Mouse (Mus musculus): ENCODE measurements at regions not wholly inside any gene's neighbourhood (a gene's known extent, or its start where the extent isn't known, plus 50 kb on each side); places are given as distances from the start of the nearest gene placed in this dataset.

GRCm38 (mm10) chr5:101236163-101236693 lies 390.7 kb downstream of the Gpat3 start:
- H3K27ac ChIP-seq (replicated peaks): no peak overlapping the region
- H3K4me3 ChIP-seq: no peak overlapping the region
- no peaks in the 10 kb centered on the region for H3K36me3 ChIP-seq (replicated peaks)
- no peaks in the 10 kb centered on the region for H3K9me3 ChIP-seq
- 77% methylated on average over 9 of the region's 9 CpGs for whole genome bisulfite sequencing
- DNase-seq (ENCODE audit: low spot score): no peak
- H3K27me3 ChIP-seq (replicated peaks; ENCODE audit: low read depth, poor library complexity, severe bottlenecking): no peaks in the 10 kb centered on the region
- 0 out of 2 replicates have a peak, but pooled peaks cover 4% of the 10 kb centered on the region for H3K4me1 ChIP-seq

GRCm38 (mm10) chr5:101222390-101222789 lies 376.9 kb downstream of the Gpat3 start:
- H3K27ac ChIP-seq (replicated peaks): no peak overlapping the region
- no peaks in the 10 kb centered on the region for H3K27me3 ChIP-seq (replicated peaks; ENCODE audit: low read depth, poor library complexity, severe bottlenecking)
- H3K4me3 ChIP-seq: no peak overlapping the region
- WGBS: 91% methylated on average over 10 of the region's 10 CpGs
- H3K4me1 ChIP-seq: no peaks in the 10 kb centered on the region
- DNase-seq (ENCODE audit: low spot score): no peak
- H3K36me3 ChIP-seq (replicated peaks): no peaks in the 10 kb centered on the region
- no peaks in the 10 kb centered on the region for H3K9me3 ChIP-seq

DNA sequence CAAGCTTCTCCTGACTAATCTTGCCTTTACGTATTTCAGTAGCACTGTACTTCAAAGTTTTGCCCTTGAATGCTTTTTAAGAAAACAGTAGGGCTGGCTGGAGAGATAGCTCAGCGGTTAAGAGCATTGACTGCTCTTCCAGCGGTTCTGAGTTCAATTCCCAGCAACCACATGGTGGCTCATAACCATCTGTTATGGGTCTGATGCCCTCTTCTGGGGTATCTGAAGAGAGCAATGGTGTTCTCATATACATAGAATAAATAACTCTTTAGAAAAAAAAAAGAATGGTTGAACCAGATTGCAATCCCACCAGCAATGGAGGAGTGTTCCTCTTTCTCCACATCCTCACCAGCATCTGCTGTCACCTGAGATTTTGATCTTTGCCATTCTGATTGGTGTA lies 372.6 kb downstream of the Gpat3 start:
- Histone ChIP-seq H3K27me3 (replicated peaks; ENCODE audit: low read depth, poor library complexity, severe bottlenecking) (no peaks in the 10 kb centered on the region), H3K4me3 (no peak overlapping the region), H3K9me3 (no peaks in the 10 kb centered on the region), H3K36me3 (replicated peaks) (no peaks in the 10 kb centered on the region), H3K27ac (replicated peaks) (no peak overlapping the region), H3K4me1 (no peaks in the 10 kb centered on the region)
- 89% methylated on average over 3 of the region's 3 CpGs for WGBS
- no peak for DNase-seq (ENCODE audit: low spot score)

DNA sequence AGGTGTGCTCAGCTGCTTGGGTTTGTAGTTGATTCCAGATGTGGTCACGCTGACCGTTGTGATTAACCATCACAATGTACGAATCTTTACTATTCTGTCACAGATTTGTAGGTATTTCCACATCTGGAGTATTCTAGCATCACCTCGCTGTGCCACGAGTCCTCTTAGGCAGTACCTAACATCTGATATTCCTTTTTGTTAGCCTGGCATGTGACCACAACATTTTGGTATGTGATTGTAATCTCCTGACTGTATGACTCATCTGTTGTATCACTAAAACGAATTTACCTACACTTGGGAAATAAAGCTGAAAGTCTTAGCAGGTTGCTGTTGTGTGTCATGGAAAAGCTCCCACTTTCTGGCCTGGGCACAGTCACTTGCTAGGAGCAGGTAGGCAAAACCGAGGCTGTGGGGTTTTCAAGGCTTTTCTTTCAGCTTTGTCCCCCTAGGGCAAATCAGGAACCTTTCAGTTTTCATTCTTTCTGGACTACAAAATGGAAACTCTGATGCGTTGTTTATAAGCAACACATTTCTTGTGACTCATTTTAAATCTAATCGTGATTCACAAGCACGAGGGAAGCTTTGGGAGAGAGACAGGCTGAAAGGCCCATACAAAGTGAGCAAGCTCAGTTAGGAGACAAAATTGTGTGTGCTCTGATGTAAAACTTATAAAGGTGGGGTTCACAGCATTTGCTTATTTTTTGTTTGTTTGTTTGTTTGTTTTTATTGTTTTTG lies 371.5 kb downstream of the Gpat3 start:
- Histone ChIP-seq H3K36me3 (replicated peaks) (no peaks in the 10 kb centered on the region), H3K4me1 (no peaks in the 10 kb centered on the region), H3K27me3 (replicated peaks; ENCODE audit: low read depth, poor library complexity, severe bottlenecking) (no peaks in the 10 kb centered on the region), H3K4me3 (no peak overlapping the region), H3K27ac (replicated peaks) (no peak overlapping the region), H3K9me3 (no peaks in the 10 kb centered on the region)
- no peak for DNase-seq (ENCODE audit: low spot score)
- WGBS: 86% methylated on average over 10 of the region's 10 CpGs

- H3K27ac ChIP-seq (replicated peaks): no peak overlapping the region
- no peaks in the 10 kb centered on the region for H3K27me3 ChIP-seq (replicated peaks; ENCODE audit: low read depth, poor library complexity, severe bottlenecking)
- WGBS: 88% methylated on average over 4 of the region's 4 CpGs
- no peak overlapping the region for H3K4me3 ChIP-seq
- H3K36me3 ChIP-seq (replicated peaks): no peaks in the 10 kb centered on the region
- no peak for DNase-seq (ENCODE audit: low spot score)
- no peaks in the 10 kb centered on the region for H3K4me1 ChIP-seq
- H3K9me3 ChIP-seq: no peaks in the 10 kb centered on the region
Measured at GRCm38 (mm10) chr5:101211974-101212373, 366.5 kb downstream of the Gpat3 start.

DNA sequence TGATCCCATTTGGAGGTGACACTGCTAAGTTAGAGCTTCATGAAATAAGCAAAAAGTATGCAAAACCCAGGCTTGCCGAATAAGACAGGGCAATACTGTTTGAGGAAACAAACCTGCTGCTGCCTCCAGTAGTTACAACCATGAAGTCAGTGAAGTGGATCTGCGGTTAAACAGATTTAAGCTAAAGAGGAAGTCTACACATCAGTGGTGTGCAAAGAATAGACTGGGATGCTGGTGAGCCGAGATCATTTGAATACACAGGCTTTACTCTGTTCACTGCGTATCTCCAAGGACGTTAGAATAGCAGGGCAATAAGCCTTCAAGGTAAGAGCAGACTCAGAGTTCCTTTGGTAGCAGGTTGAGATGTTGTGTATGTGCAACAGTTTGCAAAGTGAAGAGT lies 362.6 kb downstream of the Gpat3 start:
- H3K27me3 ChIP-seq (replicated peaks; ENCODE audit: low read depth, poor library complexity, severe bottlenecking): no peaks in the 10 kb centered on the region
- H3K27ac ChIP-seq (replicated peaks): no peak overlapping the region
- no peaks in the 10 kb centered on the region for H3K36me3 ChIP-seq (replicated peaks)
- 0 out of 2 replicates have a peak, but pooled peaks cover 2% of the 10 kb centered on the region for H3K9me3 ChIP-seq
- 89% methylated on average over 5 of the region's 5 CpGs for WGBS
- H3K4me1 ChIP-seq: no peaks in the 10 kb centered on the region
- DNase-seq (ENCODE audit: low spot score): no peak
- no peak overlapping the region for H3K4me3 ChIP-seq

- DNase-seq (ENCODE audit: low spot score): no peak
- WGBS: 80% methylated on average over 4 of the region's 4 CpGs
- no peak overlapping the region for H3K27ac ChIP-seq (replicated peaks)
- 0 out of 2 replicates have a peak, but pooled peaks cover 4% of the 10 kb centered on the region for H3K4me1 ChIP-seq
- H3K4me3 ChIP-seq: no peak overlapping the region
- H3K9me3 ChIP-seq: no peaks in the 10 kb centered on the region
- H3K27me3 ChIP-seq (replicated peaks; ENCODE audit: low read depth, poor library complexity, severe bottlenecking): no peaks in the 10 kb centered on the region
- no peaks in the 10 kb centered on the region for H3K36me3 ChIP-seq (replicated peaks)
Measured at GRCm38 (mm10) chr5:101195501-101195900, 350.0 kb downstream of the Gpat3 start.

DNA sequence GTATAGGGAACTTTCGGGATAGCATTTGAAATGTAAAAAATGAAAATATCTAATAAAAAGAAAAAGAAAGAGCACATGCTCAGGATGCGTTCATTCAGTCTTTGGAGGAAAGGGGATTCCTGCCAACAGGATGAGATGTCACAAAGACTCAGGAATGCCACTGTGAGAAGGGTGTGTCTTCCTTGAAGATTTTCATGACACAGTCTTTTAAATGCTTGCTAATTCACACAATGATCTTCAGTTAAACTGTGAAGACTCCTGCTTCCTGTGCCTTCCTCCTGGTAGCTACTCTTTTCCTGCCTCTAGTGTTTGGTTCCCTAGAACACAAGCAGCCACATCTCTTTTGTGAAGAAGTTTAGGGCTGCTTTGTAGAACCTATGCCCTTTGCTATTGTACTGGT lies 345.5 kb downstream of the Gpat3 start:
- DNase-seq (ENCODE audit: low spot score): no peak
- no peaks in the 10 kb centered on the region for H3K36me3 ChIP-seq (replicated peaks)
- no peaks in the 10 kb centered on the region for H3K27me3 ChIP-seq (replicated peaks; ENCODE audit: low read depth, poor library complexity, severe bottlenecking)
- H3K4me1 ChIP-seq: no peaks in the 10 kb centered on the region
- no peak overlapping the region for H3K27ac ChIP-seq (replicated peaks)
- H3K9me3 ChIP-seq: no peaks in the 10 kb centered on the region
- no peak overlapping the region for H3K4me3 ChIP-seq
- WGBS: 86% methylated on average over 2 of the region's 2 CpGs

GRCm38 (mm10) chr5:101173183-101173582 lies 327.7 kb downstream of the Gpat3 start:
- H3K4me3 ChIP-seq: no peak overlapping the region
- no peaks in the 10 kb centered on the region for H3K36me3 ChIP-seq (replicated peaks)
- 91% methylated on average over 9 of the region's 9 CpGs for WGBS
- H3K4me1 ChIP-seq: no peaks in the 10 kb centered on the region
- H3K27ac ChIP-seq (replicated peaks): no peak overlapping the region
- H3K27me3 ChIP-seq (replicated peaks; ENCODE audit: low read depth, poor library complexity, severe bottlenecking): no peaks in the 10 kb centered on the region
- no peaks in the 10 kb centered on the region for H3K9me3 ChIP-seq
- no peak for DNase-seq (ENCODE audit: low spot score)

GRCm38 (mm10) chr5:101172782-101173181 lies 327.3 kb downstream of the Gpat3 start:
- DNase-seq (ENCODE audit: low spot score): no peak
- no peak overlapping the region for H3K27ac ChIP-seq (replicated peaks)
- no peak overlapping the region for H3K4me3 ChIP-seq
- H3K27me3 ChIP-seq (replicated peaks; ENCODE audit: low read depth, poor library complexity, severe bottlenecking): no peaks in the 10 kb centered on the region
- H3K9me3 ChIP-seq: no peaks in the 10 kb centered on the region
- no peaks in the 10 kb centered on the region for H3K36me3 ChIP-seq (replicated peaks)
- WGBS: 91% methylated on average over 10 of the region's 10 CpGs
- H3K4me1 ChIP-seq: no peaks in the 10 kb centered on the region

DNA sequence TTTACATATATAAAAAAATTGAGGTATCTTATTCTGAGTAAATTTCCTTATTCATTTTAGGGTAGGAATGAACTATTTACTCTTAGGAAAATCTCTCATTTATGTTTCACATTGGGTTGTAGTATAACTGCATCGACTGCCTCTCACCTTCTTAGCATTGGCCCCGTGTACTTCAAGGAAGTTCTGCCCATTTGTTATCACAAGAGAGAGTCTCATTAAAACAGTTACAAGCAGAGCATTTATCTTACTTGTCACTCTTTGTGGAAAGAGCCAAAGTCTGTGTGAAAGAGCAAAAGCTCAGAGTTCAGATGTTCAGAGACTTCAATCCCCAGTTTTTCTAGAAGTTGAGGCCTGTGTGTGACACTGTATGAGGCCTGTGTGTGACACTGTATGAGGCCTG lies 323.6 kb downstream of the Gpat3 start:
- H3K27ac ChIP-seq (replicated peaks): no peak overlapping the region
- H3K4me3 ChIP-seq: no peak overlapping the region
- no peaks in the 10 kb centered on the region for H3K27me3 ChIP-seq (replicated peaks; ENCODE audit: low read depth, poor library complexity, severe bottlenecking)
- no peaks in the 10 kb centered on the region for H3K36me3 ChIP-seq (replicated peaks)
- peaks cover 2% of the 10 kb centered on the region; the same call in 1 of the 2 replicates for H3K4me1 ChIP-seq
- DNase-seq (ENCODE audit: low spot score): no peak
- H3K9me3 ChIP-seq: no peaks in the 10 kb centered on the region
- WGBS: 83% methylated on average over 2 of the region's 2 CpGs

DNA sequence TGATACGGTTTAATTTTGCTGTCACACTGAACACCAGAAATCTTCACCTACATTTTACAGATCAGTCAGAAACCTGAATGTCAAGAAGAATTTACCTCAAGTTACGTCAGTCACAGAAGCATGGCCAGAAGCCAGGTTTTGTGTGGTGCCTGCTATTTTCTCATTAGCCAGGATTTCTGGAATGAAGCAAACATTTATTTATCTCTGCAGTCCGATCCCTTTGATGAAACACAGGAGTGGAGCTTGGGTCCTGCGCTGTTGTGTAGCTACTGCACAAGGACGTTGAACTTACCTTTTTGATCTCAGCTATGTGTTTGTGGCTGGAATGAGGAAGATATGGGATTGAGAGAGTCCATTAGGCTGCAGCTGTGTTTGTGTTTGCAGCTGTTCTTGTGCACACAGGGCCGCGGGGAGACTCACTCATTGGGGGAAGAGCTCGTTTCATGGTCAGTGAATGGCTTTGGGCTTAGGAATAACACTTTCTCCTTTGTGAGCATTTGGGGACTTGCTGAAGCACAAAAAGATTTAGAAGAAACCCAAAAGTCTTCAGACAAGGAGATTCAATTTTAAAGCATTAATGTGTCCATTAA lies 318.2 kb downstream of the Gpat3 start:
- Histone ChIP-seq H3K36me3 (replicated peaks) (no peaks in the 10 kb centered on the region), H3K27me3 (replicated peaks; ENCODE audit: low read depth, poor library complexity, severe bottlenecking) (no peaks in the 10 kb centered on the region), H3K4me1 (peaks cover 11% of the 10 kb centered on the region; the same call in 1 of the 2 replicates), H3K4me3 (no peak overlapping the region), H3K27ac (replicated peaks) (no peak overlapping the region), H3K9me3 (no peaks in the 10 kb centered on the region)
- peak; percentile 15 for DNase-seq (ENCODE audit: low spot score)
- 56% methylated on average over 8 of the region's 8 CpGs for WGBS

DNA sequence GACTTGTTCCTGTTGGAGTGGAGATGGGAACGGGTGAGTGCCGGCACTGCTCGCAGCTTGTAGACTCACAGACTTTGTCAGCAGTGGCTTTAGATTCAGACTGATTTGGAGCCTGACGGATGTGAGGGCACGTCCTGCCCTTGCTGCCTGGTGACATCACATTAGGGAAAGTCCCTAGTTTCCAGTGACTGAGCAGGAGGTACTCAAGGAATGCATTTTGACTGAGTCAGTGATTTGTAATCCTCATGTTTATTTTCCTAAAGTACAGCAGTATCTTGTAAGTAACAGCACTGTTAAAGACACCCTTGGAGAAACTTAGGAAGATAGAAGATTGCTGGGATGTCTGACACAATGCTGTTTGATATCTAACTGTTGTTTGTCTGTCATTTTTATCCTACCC lies 317.6 kb downstream of the Gpat3 start:
- no peak overlapping the region for H3K27ac ChIP-seq (replicated peaks)
- WGBS: 50% methylated on average over 5 of the region's 5 CpGs
- H3K27me3 ChIP-seq (replicated peaks; ENCODE audit: low read depth, poor library complexity, severe bottlenecking): no peaks in the 10 kb centered on the region
- peaks cover 11% of the 10 kb centered on the region; the same call in 1 of the 2 replicates for H3K4me1 ChIP-seq
- H3K9me3 ChIP-seq: no peaks in the 10 kb centered on the region
- no peaks in the 10 kb centered on the region for H3K36me3 ChIP-seq (replicated peaks)
- no peak overlapping the region for H3K4me3 ChIP-seq
- no peak for DNase-seq (ENCODE audit: low spot score)
